Mouse (Mus musculus) left cerebral cortex, postnatal 25 days (tissue): Measurements from ENCODE around the gene Vmn1r223. TPM values are rescaled to one million over a fixed set of nuclear protein-coding genes. Genes with fewer than 3 reads are reported as not detected.
"Not testable (repeated sequence)": the region's sequence is repeated elsewhere in the genome, so short reads cannot be mapped to it uniquely, and the experiment has no call there.

Source experiments
- DNase-seq, 2 experiments: peaks; one replicate each; pipeline ENCODE4 v3.0.0; 2022; ENCODE audit warnings: low spot score in 2 of 2, mixed read lengths in 1 of 2
- intact Hi-C: fragments of 180-260 bp; cut with DNase I; formaldehyde crosslinking; loops from one replicate; pipeline ENCODE4 v1.15.1; 2025
- total RNA-seq, 2 experiments: library from RNA; stranded (reverse); gene quantifications; 2 replicates each; pipeline ENCODE4 v1.2.3; 2021

The Vmn1r223 gene
- total RNA-seq, result not detected

GRCm38 (mm10) chr13:23246834-23247233 is at the start of gene Vmn1r223:
Vmn1r223 (plus strand) TSS chr13:23247134.
- DNase-seq, intact Hi-C loops: not testable (repeated sequence)

- DNase-seq, intact Hi-C loops: not testable (repeated sequence)
These were observed 43.0 kb upstream of the Vmn1r223 start for GRCm38 (mm10) chr13:23203885-23204284.

- intact Hi-C loops, result loop anchor here (10.0 kb wide), 1 partner anchor 1109 kb away; the partner anchor contains the start of gene Vmn1r189
- DNase-seq, result not testable (repeated sequence)
These were observed 33.1 kb upstream of the Vmn1r223 start, which contains the start of gene Vmn1r221 for GRCm38 (mm10) chr13:23213827-23214226. Vmn1r221 (plus strand) TSS chr13:23214127.

- DNase-seq, intact Hi-C loops: not testable (repeated sequence)
These were observed 11.1 kb upstream of the Vmn1r223 start, which contains the start of gene Vmn1r222 for GRCm38 (mm10) chr13:23235847-23236246. Vmn1r222 (minus strand) TSS chr13:23235947.

- DNase-seq, result peak in 1 of 2 experiments; percentile 57
- intact Hi-C loops, result no loop called here
These were observed 11.7 kb downstream of the Vmn1r223 start for GRCm38 (mm10) chr13:23258546-23259048.

- intact Hi-C loops, result loop anchor here (5.0 kb wide), 1 partner anchor 521 kb away; no protein-coding TSS in a partner anchor
- DNase-seq, result not testable (repeated sequence)
These were observed 21.7 kb downstream of the Vmn1r223 start for GRCm38 (mm10) chr13:23268606-23269005.

DNA sequence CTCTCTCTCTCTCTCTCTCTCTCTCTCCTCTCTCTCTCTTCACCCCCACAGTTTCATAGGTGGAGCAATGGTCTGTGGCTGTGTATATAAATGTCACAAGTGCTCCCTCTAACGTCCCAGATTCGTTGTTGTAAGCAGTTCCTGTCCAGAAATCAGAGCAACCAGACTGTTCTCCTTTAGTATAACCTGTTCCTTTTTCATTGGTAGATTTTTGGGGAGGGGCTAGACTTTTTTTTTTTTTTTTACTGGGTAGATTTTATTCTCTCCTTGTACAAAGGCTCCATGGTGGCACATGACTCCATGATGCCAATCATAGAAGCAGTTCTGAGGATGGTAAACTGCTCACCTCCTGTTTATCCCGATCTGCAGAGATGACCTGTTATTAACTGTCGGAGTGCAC is 22.2 kb downstream of the Vmn1r223 start:
- intact Hi-C loops, result loop anchor here (5.0 kb wide), 1 partner anchor 522 kb away; no protein-coding TSS in a partner anchor
- peak; percentile 24 to 65 for DNase-seq

DNA sequence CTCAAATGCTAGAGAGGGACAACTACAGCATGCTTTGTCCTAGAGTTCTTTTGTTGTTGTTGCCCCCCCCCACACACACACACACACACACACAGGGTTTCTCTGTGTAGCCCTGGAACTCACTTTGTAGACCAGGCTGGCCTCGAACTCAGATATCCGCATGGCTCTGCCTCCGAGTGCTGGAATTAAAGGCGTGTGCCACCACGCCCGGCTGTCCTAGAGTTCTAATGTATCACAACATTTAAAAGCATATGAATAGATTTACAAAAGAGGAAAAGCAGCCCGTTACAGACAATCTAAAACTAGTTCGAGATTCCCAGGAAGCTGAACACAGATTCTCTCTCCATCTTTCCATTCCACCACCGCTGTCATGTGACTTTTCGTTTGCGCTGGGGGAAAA is 22.7 kb downstream of the Vmn1r223 start:
- DNase-seq, result peak; percentile 15 to 24
- intact Hi-C loops, result loop anchor here (5.0 kb wide), 2 partner anchors 522 to 1217 kb away; no protein-coding TSS in a partner anchor

DNA sequence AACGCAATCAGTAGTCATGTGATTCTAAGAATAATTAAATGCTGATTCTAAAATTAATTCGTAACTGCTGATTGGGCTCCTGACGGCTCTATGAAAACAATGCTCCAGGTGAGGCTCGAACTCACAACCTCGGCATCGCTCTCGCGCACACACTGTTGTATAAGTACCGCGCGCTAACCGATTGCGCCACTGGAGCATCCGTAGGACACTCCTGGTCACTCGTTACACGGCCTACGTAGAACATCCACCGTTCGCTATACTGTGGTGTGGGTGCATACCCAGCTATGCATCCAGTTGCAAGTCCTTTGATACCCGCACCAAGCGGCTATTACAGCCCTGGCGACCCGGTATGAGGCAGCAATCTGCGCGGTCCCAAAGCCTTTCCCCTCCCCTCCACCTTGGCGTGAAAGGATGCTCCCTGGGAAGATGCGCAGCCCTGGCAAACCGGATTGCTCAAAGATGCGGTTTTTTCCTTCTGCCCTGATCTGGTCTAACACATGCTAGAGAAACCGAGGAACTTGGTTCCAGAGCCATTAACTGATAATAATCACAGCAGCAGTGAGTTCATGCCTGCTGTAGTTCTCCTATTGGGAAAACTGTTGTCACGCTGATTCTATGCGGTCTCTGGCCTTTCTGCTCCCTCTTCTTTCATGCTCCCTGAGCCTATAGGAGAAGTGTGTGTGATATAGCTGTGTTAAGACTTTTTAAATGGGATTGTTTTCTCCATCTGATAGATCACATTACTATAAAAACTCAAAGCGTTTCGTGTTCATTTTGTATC is 23.6 kb downstream of the Vmn1r223 start:
- intact Hi-C loops, result loop anchor here (5.0 kb wide), 1 partner anchor 1218 kb away; no protein-coding TSS in a partner anchor
- DNase-seq, result peak; percentile 82 to 85

DNA sequence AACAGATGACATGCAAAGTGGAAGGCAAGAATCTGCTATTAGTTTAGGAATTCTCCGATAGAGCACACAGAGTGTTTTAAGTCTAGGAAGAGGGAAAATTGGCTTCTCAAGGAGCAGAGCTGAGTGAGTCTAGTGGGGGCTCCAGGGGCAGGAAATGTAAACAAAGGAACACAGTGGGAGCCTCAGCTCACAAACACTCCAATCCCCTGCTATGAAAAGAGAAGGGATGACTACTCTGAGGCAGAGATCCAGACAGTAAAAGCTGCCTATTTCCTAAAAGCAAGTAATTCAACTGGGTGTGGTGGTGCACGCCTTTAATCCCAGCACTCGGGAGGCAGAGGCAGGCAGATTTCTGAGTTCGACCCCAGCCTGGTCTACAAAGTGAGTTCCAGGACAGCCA is 32.6 kb downstream of the Vmn1r223 start:
- intact Hi-C loops, result no loop called here

GRCm38 (mm10) chr13:23279992-23280391 is 33.1 kb downstream of the Vmn1r223 start:
- intact Hi-C loops, result no loop called here

More for the DNA sequence above, 32.6 kb downstream of the Vmn1r223 start:
- no peak for DNase-seq

GRCm38 (mm10) chr13:23285191-23285920 is 38.4 kb downstream of the Vmn1r223 start:
- intact Hi-C loops, result loop anchor here (2.0 kb wide), 1 partner anchor 13 kb away; no protein-coding TSS in a partner anchor
- peak; percentile 63 to 72 for DNase-seq

More at GRCm38 (mm10) chr13:23279992-23280391, 33.1 kb downstream of the Vmn1r223 start:
- DNase-seq, result no peak

DNA sequence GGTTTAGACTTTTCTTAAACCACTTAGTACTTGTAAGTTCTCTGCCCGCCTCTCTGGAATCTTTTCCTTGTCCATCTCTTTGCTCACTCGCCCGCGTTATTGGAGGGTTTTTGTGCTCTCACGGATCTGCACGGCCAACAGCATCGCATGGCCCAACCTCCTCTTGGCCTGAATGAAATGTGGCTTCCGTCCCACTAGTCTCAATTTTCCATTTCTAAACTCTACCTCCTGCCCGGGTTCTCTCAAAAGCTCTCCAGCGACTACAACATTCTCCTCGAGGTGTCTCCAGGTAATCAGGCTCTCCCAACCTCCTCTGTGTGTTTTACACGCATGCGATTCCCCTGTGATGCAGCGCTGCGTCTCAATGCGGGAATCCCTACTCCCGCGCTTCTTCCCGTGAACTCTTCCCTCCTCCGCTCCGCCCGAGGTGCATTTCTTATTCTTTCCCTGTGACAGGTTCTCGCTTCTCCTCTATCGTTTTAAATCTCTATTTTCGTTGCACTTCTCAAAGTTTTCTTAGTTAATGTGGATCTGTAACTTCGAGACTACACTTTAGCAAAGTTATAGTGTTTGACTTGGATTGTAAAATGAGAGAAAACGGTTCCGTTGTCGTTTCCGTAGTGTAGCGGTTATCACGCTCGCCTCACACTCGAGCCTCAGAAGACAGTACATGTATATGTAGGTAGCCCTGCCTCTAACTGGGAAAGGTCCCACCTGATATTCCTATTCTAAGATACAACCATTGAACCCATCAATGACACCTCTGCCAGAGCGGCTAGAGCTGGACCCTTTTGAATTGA is 39.2 kb downstream of the Vmn1r223 start:
- DNase-seq, result peak; percentile 30 to 38
- intact Hi-C loops, result loop anchor here (2.0 kb wide), 1 partner anchor 13 kb away; no protein-coding TSS in a partner anchor

- DNase-seq, result no peak
- intact Hi-C loops, result no loop called here
These were observed 39.9 kb downstream of the Vmn1r223 start for GRCm38 (mm10) chr13:23286721-23287362.

DNA sequence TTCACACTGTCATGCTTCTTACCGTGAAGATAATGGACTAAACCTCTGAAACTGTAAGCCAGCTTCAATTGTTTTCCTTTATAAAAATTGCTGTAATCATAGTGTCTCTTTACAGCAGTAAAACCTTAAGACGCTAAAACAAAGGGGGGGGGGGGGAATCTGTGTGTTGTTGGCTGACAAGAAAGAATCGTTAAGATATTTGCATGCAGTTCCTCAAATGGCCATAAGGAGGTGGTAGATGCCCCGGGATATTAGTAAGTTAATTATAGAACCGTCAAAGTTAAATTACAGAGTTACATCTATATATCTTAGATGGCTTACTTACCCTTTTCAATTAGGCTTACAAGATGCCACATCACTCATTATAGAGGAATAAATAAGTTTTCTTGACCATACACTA is 50.8 kb downstream of the Vmn1r223 start:
- DNase-seq, result no peak
- intact Hi-C loops, result loop anchor here (2.0 to 5.0 kb wide), 4 partner anchors 13 to 220 kb away; no protein-coding TSS in a partner anchor

GRCm38 (mm10) chr13:23298445-23299232 is 51.7 kb downstream of the Vmn1r223 start:
- intact Hi-C loops, result loop anchor here (2.0 to 5.0 kb wide), 4 partner anchors 14 to 219 kb away; no protein-coding TSS in a partner anchor
- peak; percentile 64 to 83 for DNase-seq

- intact Hi-C loops, result loop anchor here (2.0 to 5.0 kb wide), 4 partner anchors 15 to 218 kb away; no protein-coding TSS in a partner anchor
- DNase-seq, result no peak
These were observed 52.5 kb downstream of the Vmn1r223 start for GRCm38 (mm10) chr13:23299276-23299998.
